Mouse (Mus musculus): Measurements from ENCODE around the gene Cdkl3.

- TF ChIP-seq CTCF (IDR thresholded peaks at IDR 0.05; ENCODE audit: low read depth) (no peak), EP300 (IDR thresholded peaks at IDR 0.05; ENCODE audit: low read depth) (no peak)
These were observed 52.2 kb downstream of the Cdkl3 start for GRCm38 (mm10) chr11:52056198-52056597.

Measured in liver, embryonic 14.5 days (tissue).